Mouse (Mus musculus) layer of hippocampus, adult 9-10 months (tissue): ENCODE measurements around the gene Wdr24.

ENCODE experiments used
- DNase-seq: peaks from one replicate; pipeline ENCODE4 v3.0.0; 2022; ENCODE audit warnings: low spot score

Wdr24 gene

DNA sequence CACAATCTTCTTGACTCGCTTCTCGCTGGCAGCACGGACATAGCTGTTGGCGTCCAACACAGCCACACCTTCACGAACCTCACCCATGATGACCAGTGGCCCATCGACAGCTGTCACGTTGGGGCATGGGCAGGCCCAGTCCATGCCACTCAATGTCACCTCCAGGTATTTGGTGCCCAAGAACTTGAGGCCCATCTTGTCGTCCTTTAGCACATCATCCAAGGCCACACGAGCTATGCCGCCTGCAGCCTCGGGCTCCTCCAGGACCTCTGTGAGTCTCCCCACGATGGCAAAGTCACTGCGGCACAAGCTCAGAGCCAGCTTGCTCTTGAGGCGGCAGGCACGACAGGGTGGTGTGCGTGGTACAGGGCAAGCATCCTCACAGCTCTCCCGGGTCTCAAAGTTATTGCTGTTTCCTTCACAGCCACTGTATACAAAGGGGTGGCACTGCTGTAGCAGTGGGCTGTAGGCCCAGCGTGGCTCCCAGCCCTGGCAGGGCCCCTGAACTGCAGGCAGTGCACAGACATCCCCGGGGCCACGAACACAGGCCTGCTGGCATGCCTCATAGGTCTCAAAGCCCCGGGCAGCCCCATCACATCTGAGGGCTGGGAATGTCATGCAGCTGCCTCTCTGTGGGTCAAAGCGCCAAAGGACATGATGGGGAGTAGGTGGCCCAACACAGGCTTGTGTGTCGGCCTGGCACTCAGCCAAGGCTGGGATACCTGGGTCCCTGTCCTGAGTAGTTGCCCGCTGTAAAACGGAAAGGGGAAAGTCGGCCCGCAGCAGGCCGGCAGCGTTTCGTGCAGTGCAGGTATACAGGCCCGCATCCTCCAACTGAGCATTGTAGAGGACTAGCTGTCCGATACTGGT is 54.5 kb downstream of the Wdr24 start:
- no peak for DNase-seq
